Mouse (Mus musculus) CD4-positive helper T cell, adult 2 months (primary cell): ENCODE measurements around the gene Cc2d1a.

Source experiments
- DNase-seq: peaks from one replicate; pipeline ENCODE4 v3.0.0-alpha.2; 2012; ENCODE audit warnings: low read depth, missing footprints, low spot score

Cc2d1a gene

GRCm38 (mm10) chr8:84147769-84148530, at the start of gene Cc2d1a, which contains the start of gene 4930432K21Rik:
TSS of gene Cc2d1a (minus strand) at chr8:84147936.
TSS of gene 4930432K21Rik (plus strand) at chr8:84148025.
- DNase-seq, result peak; percentile 97

- peak; percentile 95 for DNase-seq
Measured at GRCm38 (mm10) chr8:84197141-84197921, 49.6 kb upstream of the Cc2d1a start.

- no peak for DNase-seq
Measured at GRCm38 (mm10) chr8:84194224-84194743, 46.5 kb upstream of the Cc2d1a start.

GRCm38 (mm10) chr8:84193566-84193965, 45.8 kb upstream of the Cc2d1a start:
- DNase-seq, result peak; percentile 69

DNA sequence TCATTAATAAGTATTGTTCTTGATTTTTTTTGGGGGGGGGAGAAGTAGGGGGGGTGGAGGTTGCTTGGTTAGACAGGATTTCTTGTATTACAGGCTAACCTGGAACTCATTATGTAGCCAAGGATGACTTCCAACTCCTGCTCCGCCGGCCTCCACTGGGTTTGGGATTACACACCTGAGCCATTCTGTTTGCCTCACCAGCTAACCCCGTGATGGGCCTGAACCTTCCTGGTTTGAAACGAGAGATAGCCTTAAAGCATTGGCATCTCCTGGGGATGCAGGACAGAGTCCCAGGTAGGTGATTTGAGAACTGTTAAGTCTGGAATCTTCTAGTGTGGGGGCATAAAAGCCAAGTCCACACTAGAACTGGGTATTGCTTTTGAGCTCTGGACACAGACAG, 45.4 kb upstream of the Cc2d1a start:
- DNase-seq, result no peak

GRCm38 (mm10) chr8:84192555-84192954, 44.8 kb upstream of the Cc2d1a start:
- DNase-seq, result peak; percentile 90

DNA sequence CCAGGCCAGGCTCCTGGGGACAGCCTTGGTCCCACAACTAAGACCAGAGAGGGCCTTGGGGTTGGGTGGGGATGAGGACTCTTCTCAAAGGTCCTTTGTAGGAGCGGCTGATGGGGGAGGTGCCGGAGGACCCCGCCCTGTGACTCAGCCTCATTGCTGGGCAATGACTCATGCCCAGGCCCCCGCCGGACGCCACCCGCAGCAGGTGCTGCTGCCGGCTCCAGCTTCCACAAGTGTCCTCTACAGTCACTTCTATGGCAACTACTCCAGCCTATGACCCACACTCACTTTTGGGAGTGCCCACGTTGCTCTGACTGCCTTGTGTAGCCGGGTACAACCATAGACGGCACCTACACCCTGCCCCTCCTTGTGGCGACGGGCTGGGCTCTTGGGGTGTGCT, 44.3 kb upstream of the Cc2d1a start:
- peak; percentile 70 for DNase-seq

- DNase-seq, result no peak
Measured at GRCm38 (mm10) chr8:84190191-84190867, 42.6 kb upstream of the Cc2d1a start.

DNA sequence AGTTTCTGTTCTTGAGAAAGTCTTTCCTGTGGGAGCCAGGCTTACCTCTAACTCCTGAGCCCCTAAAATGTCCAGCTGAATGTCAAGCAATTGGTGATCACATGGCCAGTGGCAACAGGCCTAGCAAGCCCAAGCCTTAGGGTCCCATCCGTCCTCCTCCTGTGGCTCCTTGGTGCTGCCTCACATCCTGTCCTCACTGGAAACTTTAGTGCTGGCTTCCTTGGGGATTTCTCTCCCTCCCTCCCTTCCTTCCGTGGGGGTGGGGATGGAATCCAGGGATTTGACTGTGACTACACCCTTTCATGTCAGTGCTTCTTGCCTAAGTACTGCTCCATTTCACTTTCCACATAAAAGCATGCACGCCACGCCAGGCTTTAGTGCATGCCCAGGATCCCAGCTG, 41.9 kb upstream of the Cc2d1a start:
- DNase-seq, result no peak

- DNase-seq, result no peak
Measured at GRCm38 (mm10) chr8:84188671-84189070, 40.9 kb upstream of the Cc2d1a start.

- peak; percentile 75 for DNase-seq
Measured at GRCm38 (mm10) chr8:84187065-84187755, 39.5 kb upstream of the Cc2d1a start.

- peak; percentile 87 for DNase-seq
Measured at GRCm38 (mm10) chr8:84186547-84186946, 38.8 kb upstream of the Cc2d1a start.

DNA sequence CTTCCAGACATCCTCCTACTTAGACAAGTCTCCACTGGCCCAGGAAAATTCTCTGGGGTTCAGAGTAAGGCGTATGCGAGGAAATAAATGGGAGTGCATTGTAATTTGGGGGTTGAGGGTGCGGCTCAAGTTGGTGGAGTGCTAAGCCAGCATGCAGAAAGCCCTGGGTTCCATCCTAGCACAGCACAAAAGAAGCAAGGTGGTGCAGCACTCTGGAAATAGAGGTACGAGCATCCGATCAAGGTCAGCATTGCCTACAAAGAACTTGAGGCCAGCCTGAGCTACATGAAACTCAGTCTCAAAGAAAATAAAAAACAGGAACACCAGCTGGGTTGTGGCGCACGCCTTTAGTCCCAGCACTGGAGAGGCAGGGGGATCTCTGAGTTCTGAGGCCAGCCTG, 37.4 kb upstream of the Cc2d1a start, which contains the start of gene Nanos3:
Gene Nanos3, minus strand, starts transcription at position 101 of the 400 bp plus-strand sequence.
- DNase-seq, result no peak

DNA sequence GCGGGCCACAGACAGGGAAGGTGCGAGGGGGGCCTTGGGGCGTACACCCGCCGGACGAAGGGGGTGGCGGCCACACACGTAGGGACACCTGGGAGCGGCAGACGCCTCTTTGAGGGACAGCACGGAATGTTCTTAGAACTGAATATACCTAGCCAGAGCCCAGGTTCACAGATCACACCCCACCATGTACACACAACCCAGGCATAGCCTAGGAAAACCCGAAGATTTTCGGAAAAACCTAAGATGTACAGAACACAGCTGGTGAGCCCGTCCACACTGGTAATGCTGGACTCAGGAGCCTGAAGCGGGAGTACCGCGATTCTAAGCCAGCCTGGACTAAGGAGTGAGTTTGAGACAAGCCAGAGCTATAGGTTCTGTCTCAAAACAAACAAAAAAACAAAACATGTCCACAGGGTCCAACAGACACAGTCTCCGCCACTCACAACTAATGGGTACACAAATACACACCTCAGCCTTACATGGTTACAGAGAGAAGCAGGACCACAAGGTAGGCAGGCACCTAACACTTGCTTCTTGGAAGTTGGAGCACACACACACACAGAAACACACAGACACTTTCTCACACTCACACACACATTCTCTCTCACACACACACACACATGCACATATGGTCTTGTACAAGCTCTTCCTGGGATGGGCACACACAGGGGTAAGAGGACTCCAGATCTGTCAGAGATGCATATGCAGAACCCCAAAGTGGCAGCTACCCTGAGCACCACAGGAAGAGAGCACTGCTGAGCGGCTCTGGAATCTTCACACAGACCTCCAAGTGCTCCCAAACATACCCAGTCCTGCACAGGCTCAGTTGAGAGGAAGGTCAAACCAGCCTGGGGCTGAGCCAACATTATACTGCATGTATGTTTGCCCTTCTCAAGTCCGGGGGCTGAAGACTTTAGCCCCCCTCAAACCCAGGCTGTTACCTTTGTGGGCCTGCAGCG, 36.6 kb upstream of the Cc2d1a start:
- DNase-seq, result no peak

DNA sequence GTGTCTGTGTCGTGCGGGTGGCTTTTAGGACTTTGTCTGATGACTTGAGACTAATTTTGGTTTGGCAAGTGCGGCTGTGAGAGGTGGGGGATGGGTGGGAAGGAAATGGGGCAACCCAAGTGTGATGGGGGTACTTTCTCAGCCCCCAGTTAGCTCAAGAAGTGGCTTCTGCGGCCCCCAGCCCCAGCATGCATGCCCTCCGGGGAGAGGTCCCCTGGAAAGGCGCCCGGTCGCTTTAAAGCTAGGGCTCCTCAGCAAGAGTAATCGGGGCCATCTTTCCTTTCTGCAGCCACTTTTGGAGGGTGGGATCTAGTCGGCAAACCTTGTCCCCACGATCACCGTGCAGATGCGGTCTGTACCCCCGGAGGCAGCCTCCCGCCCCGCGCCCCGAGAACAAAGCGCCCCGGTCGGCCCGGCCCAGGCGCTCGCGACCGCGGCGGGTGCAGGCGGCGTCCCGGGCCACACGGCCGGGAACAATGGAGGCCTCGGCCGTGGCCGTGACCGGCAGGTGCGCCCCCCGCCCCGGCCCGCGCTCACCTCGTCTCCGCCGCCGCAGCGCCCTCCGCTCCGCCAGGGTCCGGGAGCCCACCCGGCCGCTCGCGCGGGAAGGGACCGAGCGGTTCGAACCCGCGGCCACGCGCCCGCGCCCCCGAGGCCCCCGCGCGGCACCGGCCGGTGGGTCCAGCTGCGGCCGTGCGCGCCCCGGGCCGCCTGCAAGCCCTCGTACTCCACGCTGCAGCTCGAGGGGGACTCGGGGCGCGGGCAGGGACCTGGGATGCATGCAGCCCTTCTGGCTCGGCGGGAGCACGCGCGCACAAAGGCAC, 35.7 kb upstream of the Cc2d1a start:
- no peak for DNase-seq

DNA sequence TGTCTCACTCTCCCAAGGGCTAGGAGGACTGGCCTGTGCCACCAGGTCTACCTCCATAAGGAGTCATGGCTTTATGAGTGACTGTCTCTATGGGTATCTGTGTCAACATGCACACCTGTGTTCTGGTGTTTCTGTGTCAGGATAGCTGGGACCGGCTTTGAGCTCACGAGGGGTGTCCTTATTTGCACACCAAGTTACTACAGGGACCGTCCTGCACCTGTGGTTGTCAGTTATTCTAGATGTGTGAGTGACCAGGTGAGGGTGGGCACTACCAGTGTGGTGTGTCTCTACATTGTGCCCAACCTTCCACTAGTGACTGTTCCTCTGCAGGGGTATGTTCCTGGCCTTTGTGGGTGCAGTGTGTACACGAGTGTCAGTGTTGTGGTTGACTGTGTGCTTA, 35.1 kb upstream of the Cc2d1a start:
- no peak for DNase-seq

DNA sequence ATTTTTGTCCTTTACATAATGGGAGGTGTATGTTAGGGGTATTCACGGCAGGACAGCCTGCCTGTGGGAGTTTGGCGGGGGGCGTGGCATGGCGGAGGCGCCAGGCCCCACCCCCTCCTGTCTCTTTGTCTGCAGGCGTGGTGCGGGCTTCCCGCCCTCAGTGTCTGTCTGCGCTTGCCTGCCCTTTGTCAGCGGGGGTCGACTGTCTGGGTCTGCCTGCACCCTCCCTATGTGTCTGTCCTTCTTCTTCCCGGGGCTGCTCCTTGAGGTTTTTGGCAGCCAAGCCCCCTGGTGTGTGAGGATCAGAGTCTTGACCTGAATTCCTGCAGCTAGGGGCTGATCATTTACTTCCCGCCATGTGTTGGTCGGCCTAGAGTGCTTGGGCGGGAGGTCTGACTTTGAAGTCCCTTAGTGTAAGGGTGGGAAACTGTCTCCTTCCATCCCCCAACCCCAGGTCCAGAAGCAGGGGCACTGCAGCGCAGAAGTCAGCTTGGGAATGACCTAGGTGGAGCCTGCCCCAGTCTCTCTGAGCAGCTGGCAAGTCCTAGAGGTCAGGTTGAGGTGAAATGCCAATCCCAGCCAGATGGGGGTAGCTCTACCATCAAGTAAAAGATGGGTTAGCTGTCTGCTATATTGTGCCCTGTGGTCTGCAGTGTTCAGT, 32.9 kb upstream of the Cc2d1a start:
- DNase-seq, result peak; percentile 44

DNA sequence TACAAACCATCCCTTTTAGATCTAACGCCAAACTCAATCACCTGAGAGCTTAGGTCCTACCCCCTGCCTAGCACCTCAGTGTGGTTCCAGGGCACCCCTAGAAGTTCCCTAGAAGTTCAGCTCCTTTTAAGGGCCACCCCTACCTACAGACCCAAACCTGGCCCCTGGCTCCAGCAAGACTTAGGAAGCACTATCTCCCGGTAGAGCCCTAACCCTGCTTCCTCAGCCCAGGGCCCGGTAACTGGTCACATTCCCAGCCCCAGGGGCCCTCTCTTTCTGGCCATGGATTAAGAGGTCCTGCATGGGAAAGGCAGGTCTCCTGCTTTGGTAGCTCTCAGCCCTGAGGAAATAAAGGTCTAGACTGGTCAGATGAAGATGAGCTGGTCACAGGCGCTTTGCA, 32.2 kb upstream of the Cc2d1a start:
- no peak for DNase-seq

- DNase-seq, result no peak
Measured at GRCm38 (mm10) chr8:84178592-84178991, 30.9 kb upstream of the Cc2d1a start.
